Mouse (Mus musculus) heart, adult 11 months (tissue): ENCODE results near the gene Lemd1.
"Not testable (repeated sequence)": the region's sequence is repeated elsewhere in the genome, so short reads cannot be mapped to it uniquely, and the experiment has no call there.

ENCODE experiments used
- DNase-seq: peaks from one replicate; pipeline ENCODE4 v3.0.0; 2022

Lemd1 gene

GRCm38 (mm10) chr1:132263618-132264017, 72.4 kb downstream of the Lemd1 start:
- no peak for DNase-seq

GRCm38 (mm10) chr1:132264577-132264976, 73.3 kb downstream of the Lemd1 start:
- DNase-seq, result no peak

- DNase-seq, result no peak
Observed at GRCm38 (mm10) chr1:132265211-132265859, 74.1 kb downstream of the Lemd1 start.

- no peak for DNase-seq
Observed at GRCm38 (mm10) chr1:132265936-132266335, 74.7 kb downstream of the Lemd1 start.

GRCm38 (mm10) chr1:132266791-132267557, 75.7 kb downstream of the Lemd1 start:
- no peak for DNase-seq

GRCm38 (mm10) chr1:132267959-132268358, 76.7 kb downstream of the Lemd1 start:
- no peak for DNase-seq

- DNase-seq, result no peak
Observed at GRCm38 (mm10) chr1:132268418-132269060, 77.3 kb downstream of the Lemd1 start.

- DNase-seq, result no peak
Observed at GRCm38 (mm10) chr1:132271237-132271636, 80.0 kb downstream of the Lemd1 start.

GRCm38 (mm10) chr1:132276694-132277093, 85.5 kb downstream of the Lemd1 start:
- no peak for DNase-seq

- DNase-seq, result no peak
Observed at GRCm38 (mm10) chr1:132277124-132277523, 85.9 kb downstream of the Lemd1 start.

- DNase-seq, result not testable (repeated sequence)
Observed at GRCm38 (mm10) chr1:132280636-132281035, 89.4 kb downstream of the Lemd1 start.

GRCm38 (mm10) chr1:132281523-132282176, 90.4 kb downstream of the Lemd1 start:
- no peak for DNase-seq

GRCm38 (mm10) chr1:132282177-132282536, 90.9 kb downstream of the Lemd1 start:
- no peak for DNase-seq

- DNase-seq, result no peak
Observed at GRCm38 (mm10) chr1:132283018-132283417, 91.8 kb downstream of the Lemd1 start.

- no peak for DNase-seq
Observed at GRCm38 (mm10) chr1:132286735-132287134, 95.5 kb downstream of the Lemd1 start.

GRCm38 (mm10) chr1:132287445-132287844, 96.2 kb downstream of the Lemd1 start:
- DNase-seq, result no peak

GRCm38 (mm10) chr1:132287991-132288451, 96.8 kb downstream of the Lemd1 start:
- DNase-seq, result no peak

GRCm38 (mm10) chr1:132289965-132290364, 98.7 kb downstream of the Lemd1 start:
- DNase-seq, result no peak

- peak; percentile 90 for DNase-seq
Observed at GRCm38 (mm10) chr1:132290921-132291675, 99.9 kb downstream of the Lemd1 start.

GRCm38 (mm10) chr1:132291706-132292105, 100.5 kb downstream of the Lemd1 start:
- no peak for DNase-seq

- peak; percentile 89 for DNase-seq
Observed at GRCm38 (mm10) chr1:132292318-132293129, 101.3 kb downstream of the Lemd1 start.

GRCm38 (mm10) chr1:132295506-132295905, 104.3 kb downstream of the Lemd1 start:
- DNase-seq, result no peak
